In the genomic region with DNA sequence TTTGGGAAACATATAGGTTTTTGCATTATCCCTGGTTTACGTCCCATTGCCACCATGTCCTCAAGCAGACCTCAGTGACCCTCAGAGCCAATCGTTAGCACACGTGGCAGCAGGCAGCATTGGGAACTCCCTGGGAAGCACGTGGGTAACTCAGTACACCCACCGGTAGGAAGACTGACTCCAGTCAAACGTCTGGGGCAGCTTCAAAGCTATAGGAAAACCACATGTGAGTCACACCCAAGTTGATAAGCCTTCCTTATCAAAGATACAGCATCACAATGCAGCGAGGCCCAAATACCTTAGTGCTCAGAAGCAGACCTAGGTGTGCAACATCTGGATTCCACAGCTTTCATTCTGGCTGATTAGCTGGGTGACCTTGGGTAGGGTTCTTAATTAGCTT, we compare ENCODE assay signal across 25 mouse cellular contexts.
DNase-seq lines count a peak whose midpoint lies in the region; ATAC-seq and TF ChIP-seq lines count a peak whose summit lies in the region.
"Had no signal": no experiment of that assay in that cellular context is flagged by ENCODE, and none has a peak within 500 bp of the region (broad histone marks: within the 10 kb centered on the region; RNA-seq: fewer than 3 reads in every experiment).

No protein-coding gene starts in this region.

- WGBS in stomach, postnatal 0 days, result 58% methylated on average over 7 of the region's 7 CpGs

- DNase-seq in G1E (ENCODE audit: low spot score), result no peak
- no peak for DNase-seq in stomach, postnatal 0 days (ENCODE audit: low spot score)
- DNase-seq in gastrocnemius, postnatal 4 days (ENCODE audit: low spot score in 2 of 2), result no peak
- DNase-seq in spleen, adult 18-20 months, result no peak
- no peak for DNase-seq in spleen, postnatal 10 days (ENCODE audit: low spot score in 2 of 2)
- DNase-seq: adrenal gland, postnatal 10 days; adrenal gland, postnatal 36 days; cerebellum, adult 18-20 months; cerebellum, adult 9-11 months; cerebellum, postnatal 25 days; forebrain, postnatal 0 days; gastrocnemius, postnatal 25 days; heart, adult 2 months; heart, postnatal 14 days; heart, postnatal 4 days had no signal

- H3K4me3 ChIP-seq in G1E (ENCODE audit: low read depth, low read length), result no peak overlapping the region
- no peak overlapping the region for H3K4me3 ChIP-seq in stomach, postnatal 0 days (ENCODE audit: low read depth, low read length)
- H3K4me3 ChIP-seq: embryonic facial prominence, embryonic 12.5 days; embryonic facial prominence, embryonic 15.5 days; heart, adult 2 months; heart, embryonic 10.5 days; heart, embryonic 13.5 days had no signal

- H3K4me1 ChIP-seq in G1E (ENCODE audit: insufficient read depth, low read depth, low read length), result peaks cover 54% of the 10 kb centered on the region
- no peaks in the 10 kb centered on the region for H3K4me1 ChIP-seq in stomach, postnatal 0 days (replicated peaks; ENCODE audit: control insufficient read depth, insufficient read depth)
- H3K4me1 ChIP-seq: heart, embryonic 13.5 days had no signal

- no peak overlapping the region for H3K9ac ChIP-seq in stomach, postnatal 0 days (ENCODE audit: low read length)
- H3K9ac ChIP-seq: embryonic facial prominence, embryonic 12.5 days; embryonic facial prominence, embryonic 15.5 days; forebrain, postnatal 0 days; heart, embryonic 13.5 days; hindbrain, embryonic 14.5 days had no signal

- peaks cover 96% of the 10 kb centered on the region for H3K36me3 ChIP-seq in G1E (replicated peaks)
- no peaks in the 10 kb centered on the region; the same call in 1 of the 2 replicates for H3K36me3 ChIP-seq in stomach, postnatal 0 days (ENCODE audit: control insufficient read depth, insufficient read depth, low read length)
- H3K36me3 ChIP-seq: heart, embryonic 10.5 days; heart, embryonic 13.5 days had no signal

- no peaks in the 10 kb centered on the region for H3K9me3 ChIP-seq in G1E (replicated peaks)
- H3K9me3 ChIP-seq in stomach, postnatal 0 days (ENCODE audit: control insufficient read depth, low read length), result no peaks in the 10 kb centered on the region
- H3K9me3 ChIP-seq: embryonic facial prominence, embryonic 12.5 days; embryonic facial prominence, embryonic 15.5 days; heart, embryonic 10.5 days; heart, embryonic 13.5 days had no signal

- TF ChIP-seq EP300 in stomach, postnatal 0 days (optimal IDR thresholded peaks at IDR 0.05), result no peak

- no peak overlapping the region for H3K4me2 ChIP-seq in stomach, postnatal 0 days (replicated peaks; ENCODE audit: low read depth)
- H3K4me2 ChIP-seq: embryonic facial prominence, embryonic 12.5 days; embryonic facial prominence, embryonic 15.5 days; heart, embryonic 13.5 days; hindbrain, embryonic 14.5 days had no signal

- no peaks in the 10 kb centered on the region for H3K27me3 ChIP-seq in G1E (ENCODE audit: insufficient read depth, low read length)
- H3K27me3 ChIP-seq in stomach, postnatal 0 days (ENCODE audit: control insufficient read depth, insufficient read depth, low read length), result no peaks in the 10 kb centered on the region
- H3K27me3 ChIP-seq: CH12.LX; embryonic facial prominence, embryonic 15.5 days had no signal

- peak; percentile 45; the same call in 1 of the 2 replicates for ATAC-seq in G1E (ENCODE audit: extremely low read depth, insufficient number of reproducible peaks, low FRiP score, poor library complexity, severe bottlenecking)
- 0 out of 2 replicates have a peak, but pooled peaks have one; percentile 46 for ATAC-seq in megakaryocyte-erythroid progenitor cell, adult 5-6 weeks (replicated peaks; ENCODE audit: low FRiP score, low TSS enrichment, poor library complexity, severe bottlenecking)
- ATAC-seq in stomach, postnatal 0 days (ENCODE audit: low FRiP score, low TSS enrichment), result peak; percentile 58; the same call in 1 of the 2 replicates
- ATAC-seq: forebrain, embryonic 14.5 days; forebrain, postnatal 0 days; hindbrain, postnatal 0 days; inflammation-experienced regulatory T-cells, adult 6 months had no signal

- no peak for TF ChIP-seq CTCF in G1E (IDR thresholded peaks at IDR 0.05; ENCODE audit: low read depth, low read length)
- TF ChIP-seq CTCF in stomach, postnatal 0 days (IDR thresholded peaks at IDR 0.05; ENCODE audit: low read depth), result no peak

- no peak overlapping the region for H3K27ac ChIP-seq in stomach, postnatal 0 days (replicated peaks)
- H3K27ac ChIP-seq: embryonic facial prominence, embryonic 12.5 days; embryonic facial prominence, embryonic 15.5 days; heart, adult 2 months; heart, embryonic 10.5 days; heart, embryonic 13.5 days; hindbrain, embryonic 14.5 days; hindbrain, postnatal 0 days had no signal
